ENCODE assay signal across 9 mouse cellular contexts in the genomic region with DNA sequence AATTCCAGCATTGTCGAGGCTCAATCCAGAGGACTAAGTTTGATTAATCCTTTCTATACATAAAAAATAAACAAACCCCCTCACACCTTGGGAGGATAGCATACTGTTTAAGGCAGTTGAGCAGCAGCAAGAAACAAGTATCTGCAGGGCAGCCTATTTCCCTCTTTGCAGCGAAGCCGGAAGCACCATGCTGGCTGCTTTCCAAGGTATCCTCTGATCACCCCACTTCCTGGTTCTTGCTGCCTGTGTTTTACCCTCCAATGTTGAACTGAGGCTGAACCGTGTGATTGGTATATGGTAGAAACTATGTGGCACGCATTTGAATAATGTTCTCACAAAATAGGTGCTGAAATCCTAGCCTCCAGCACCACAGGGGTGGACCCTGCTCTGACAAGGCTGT. TPM values are rescaled to one million over a fixed set of nuclear protein-coding genes. Genes with fewer than 3 reads are reported as not detected.
DNase-seq lines count a peak whose midpoint lies in the region; ATAC-seq lines count a peak whose summit lies in the region.
"Had no signal": no experiment of that assay in that cellular context is flagged by ENCODE, and none has a peak within 500 bp of the region (broad histone marks: within the 10 kb centered on the region; RNA-seq: fewer than 3 reads in every experiment).

No protein-coding gene starts in this region.

- no peaks in the 10 kb centered on the region for H3K36me3 ChIP-seq in forebrain, embryonic 15.5 days
- H3K36me3 ChIP-seq: neural tube, embryonic 12.5 days had no signal

- intact Hi-C loops in heart, postnatal 14 days (cut with DNase I) = no loop called here

- H3K9me3 ChIP-seq in forebrain, embryonic 15.5 days = no peaks in the 10 kb centered on the region
- H3K9me3 ChIP-seq: neural tube, embryonic 12.5 days had no signal

- no peak overlapping the region for H3K4me2 ChIP-seq in forebrain, embryonic 15.5 days (replicated peaks)
- H3K4me2 ChIP-seq: neural tube, embryonic 12.5 days had no signal

- no peak overlapping the region for H3K27ac ChIP-seq in forebrain, embryonic 15.5 days (replicated peaks)
- H3K27ac ChIP-seq: neural tube, embryonic 12.5 days had no signal

- no peak overlapping the region for H3K9ac ChIP-seq in forebrain, embryonic 15.5 days (replicated peaks)
- H3K9ac ChIP-seq: neural tube, embryonic 12.5 days had no signal

- no peak overlapping the region for H3K4me3 ChIP-seq in forebrain, embryonic 15.5 days
- H3K4me3 ChIP-seq: neural tube, embryonic 12.5 days had no signal

- H3K4me1 ChIP-seq in forebrain, embryonic 15.5 days = no peaks in the 10 kb centered on the region
- H3K4me1 ChIP-seq: neural tube, embryonic 12.5 days had no signal

- no peak for ATAC-seq in erythroid progenitor cell, adult 5-6 weeks (replicated peaks; ENCODE audit: low FRiP score, poor library complexity, severe bottlenecking)
- no peak for ATAC-seq in forebrain, embryonic 15.5 days (replicated peaks)

- 72% methylated on average over 5 of the region's 5 CpGs for WGBS in forebrain, embryonic 15.5 days

- peak; percentile 43 for DNase-seq in gastrocnemius, adult 18-20 months (ENCODE audit: low spot score)
- no peak for DNase-seq in gastrocnemius, adult 8-10 months (ENCODE audit: low spot score in 2 of 2)
- DNase-seq in MN1 (ENCODE audit: low spot score) (peak; percentile 51), liver (peak; percentile 42)
- DNase-seq in heart, postnatal 14 days = peak; percentile 61 to 79
- DNase-seq in naive thymus-derived CD4-positive, alpha-beta T cell, adult 2 months (ENCODE audit: low read depth) = peak; percentile 90

- no peaks in the 10 kb centered on the region for H3K27me3 ChIP-seq in forebrain, embryonic 15.5 days
- H3K27me3 ChIP-seq: neural tube, embryonic 12.5 days had no signal

RNA-seq across cellular contexts. Expression of a gene that starts 6.7 kb away (rescaled TPM):
- 10 to 100 TPM; 83.3 to 89.2 TPM for total RNA-seq in gastrocnemius, adult 18-20 months (2021)
- 100 to 1,000 TPM in 2 of 4 experiments, 10 to 100 TPM in 2; 48.9 to 134 (median 96.9) TPM for total RNA-seq in gastrocnemius, adult 8-10 months (2022)
- total RNA-seq in heart, postnatal 14 days (2021) = 100 to 1,000 TPM; 146 to 212 TPM
- total RNA-seq in erythroid progenitor cell, adult 5-6 weeks (2015; ENCODE audit: low replicate concordance) = 223 and 278 TPM in 2 replicates
- total RNA-seq in erythroid progenitor cell, adult 5-6 weeks (2017; ENCODE audit: low replicate concordance) = 504 and 624 TPM in 2 replicates
- polyA plus RNA-seq in forebrain, embryonic 15.5 days (2015; fragmentation: Nextera tagmentation; extraction: Ambion mirVana) = 481 and 491 TPM in 2 replicates

RNA-seq across cellular contexts. Expression of a gene that starts 29.9 kb away (rescaled TPM):
- under 1 TPM in 1 of 2 experiments, not detected in 1; 0.21 TPM for total RNA-seq in gastrocnemius, adult 18-20 months (2021)
- total RNA-seq in gastrocnemius, adult 8-10 months (2022) = under 1 TPM in 1 of 4 experiments, not detected in 3; 0.16 TPM
- total RNA-seq in heart, postnatal 14 days (2021) = not detected
- total RNA-seq in erythroid progenitor cell, adult 5-6 weeks (2015; ENCODE audit: low replicate concordance) = not detected in 2 replicates
- total RNA-seq in erythroid progenitor cell, adult 5-6 weeks (2017; ENCODE audit: low replicate concordance) = 0.64 TPM in 1 of 2 replicates, not detected in the other
- polyA plus RNA-seq in forebrain, embryonic 15.5 days (2015; fragmentation: Nextera tagmentation; extraction: Ambion mirVana) = 0.61 and 0.83 TPM in 2 replicates

Comparison
In these comparisons a context has a peak if more than half of its experiments do, and no peak if none do; other contexts are left out.
1. DNase-seq: peak in gastrocnemius, adult 18-20 months (single experiment), MN1 (single experiment), heart, postnatal 14 days (2 of 2), liver (single experiment) and naive thymus-derived CD4-positive, alpha-beta T cell, adult 2 months (single experiment); none in gastrocnemius, adult 8-10 months (0 of 2).